Mouse (Mus musculus) heart, adult 11 months (tissue): ENCODE measurements at regions not wholly inside any gene's neighbourhood (a gene's known extent, or its start where the extent isn't known, plus 50 kb on each side); places are given as distances from the start of the nearest gene placed in this dataset.
"Not testable (repeated sequence)": the region's sequence is repeated elsewhere in the genome, so short reads cannot be mapped to it uniquely, and the experiment has no call there.

Experiments
- DNase-seq: peaks from one replicate; pipeline ENCODE4 v3.0.0; 2022

DNA sequence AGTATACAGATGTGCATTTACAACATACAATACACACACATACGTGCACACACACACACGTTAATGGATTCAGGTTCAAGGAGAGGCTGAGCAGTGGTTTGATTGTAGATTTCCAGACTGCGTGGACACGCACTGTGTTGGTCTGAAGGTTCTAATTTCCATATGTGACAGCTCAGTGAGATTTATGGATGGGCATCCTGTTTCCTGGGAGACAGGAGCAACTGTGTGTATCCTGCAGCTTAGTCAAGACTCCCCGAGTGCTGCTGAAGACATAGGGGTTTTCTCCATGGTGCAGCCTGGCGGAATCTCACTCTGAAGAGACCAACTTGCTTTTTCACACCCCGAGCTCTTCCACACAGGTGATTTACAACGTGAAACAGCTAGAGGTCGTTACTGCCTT is 119.3 kb upstream of the Foxk1 start:
- DNase-seq: peak; percentile 29

DNA sequence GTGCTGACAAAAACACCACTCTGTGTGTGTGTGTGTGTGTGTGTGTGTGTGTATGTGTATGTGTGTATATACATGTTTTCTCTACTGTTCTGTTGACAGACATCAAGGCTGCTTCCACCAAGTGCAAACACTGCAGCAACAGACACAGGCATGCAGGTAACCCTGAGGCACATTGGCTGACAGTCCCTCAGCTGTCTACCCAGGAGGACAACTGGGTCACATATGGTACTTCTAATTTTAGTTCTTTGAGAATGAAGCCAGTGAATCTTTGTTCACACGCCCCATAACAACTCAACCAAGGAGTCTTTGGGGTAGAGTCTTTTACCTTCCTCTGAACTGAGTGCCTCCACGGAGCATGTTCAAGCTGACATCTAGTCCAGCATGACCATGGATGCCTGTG is 113.3 kb upstream of the Foxk1 start:
- no peak for DNase-seq

DNA sequence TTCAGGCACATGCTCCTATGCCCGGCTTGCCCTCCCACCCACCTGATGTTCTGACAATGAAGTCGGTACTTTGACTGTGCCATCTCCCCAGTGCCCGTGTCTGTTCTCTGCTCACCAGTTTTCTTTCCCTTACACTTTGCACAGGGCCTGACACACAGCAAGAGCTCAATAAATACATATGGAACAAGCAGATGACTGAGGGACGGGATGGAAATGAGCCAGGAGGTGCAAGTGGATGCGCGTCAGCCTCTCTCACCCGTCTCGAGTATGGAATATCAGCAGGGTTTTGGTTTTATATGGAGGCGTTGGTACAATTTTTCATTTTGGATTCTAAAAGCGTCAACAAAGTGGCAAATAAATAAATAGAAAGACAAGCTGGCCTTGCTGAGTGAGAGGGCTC is 109.8 kb upstream of the Foxk1 start:
- no peak for DNase-seq

DNA sequence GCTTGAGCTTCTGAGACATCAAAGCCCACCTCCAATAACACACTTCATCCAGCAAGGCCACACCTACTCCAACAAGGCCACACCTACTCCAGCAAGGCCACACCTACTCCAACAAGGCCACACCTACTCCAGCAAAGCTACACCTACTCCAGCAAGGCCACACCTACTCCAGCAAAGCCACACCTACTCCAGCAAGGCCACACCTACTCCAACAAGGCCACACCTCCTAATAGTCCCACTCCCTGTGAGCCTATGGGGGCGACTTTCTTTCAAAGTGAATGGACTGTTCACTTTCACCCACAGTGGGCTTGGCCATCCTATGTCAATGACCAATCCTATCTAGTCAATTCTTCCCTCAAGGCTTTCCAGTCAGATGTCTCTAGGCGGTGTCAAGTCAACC is 104.9 kb upstream of the Foxk1 start:
- DNase-seq: not testable (repeated sequence)

DNA sequence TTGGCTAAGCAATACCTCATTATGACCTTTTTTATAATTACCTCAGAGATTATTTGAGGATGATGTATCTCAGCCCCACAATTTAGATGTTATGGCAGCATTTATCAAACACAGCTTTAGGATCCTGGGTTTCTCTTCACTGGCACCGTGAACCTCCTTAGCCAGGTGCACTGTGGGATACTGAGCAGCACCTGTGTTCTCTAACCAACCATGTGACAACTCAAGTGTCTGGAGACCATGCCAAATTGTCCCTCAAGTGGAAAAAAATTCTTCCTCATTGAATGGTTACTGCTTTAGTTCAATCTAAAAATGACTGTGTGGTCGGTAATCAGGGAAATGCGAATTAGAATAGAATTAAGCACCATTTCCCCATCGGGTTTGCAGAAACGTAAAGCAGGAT is 101.7 kb upstream of the Foxk1 start:
- no peak for DNase-seq

DNA sequence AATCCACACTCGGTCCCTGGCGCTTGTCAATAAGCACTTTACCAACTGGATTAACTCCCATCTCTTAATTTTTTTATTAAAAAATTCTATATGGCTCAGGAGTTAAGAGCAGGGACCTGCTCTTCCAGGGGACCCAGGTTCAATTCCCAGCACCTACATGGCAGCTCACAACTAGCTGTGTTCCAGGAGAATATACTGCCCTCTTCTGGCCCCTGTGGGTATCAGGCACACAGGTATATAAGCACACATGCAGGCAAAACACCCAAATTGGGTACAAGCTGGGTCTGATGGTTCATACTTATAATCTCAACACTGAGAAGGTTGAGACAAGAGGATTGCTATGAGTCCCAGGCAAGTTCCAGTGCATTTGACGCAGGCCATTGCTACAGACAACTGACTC is 92.8 kb upstream of the Foxk1 start:
- DNase-seq: no peak

DNA sequence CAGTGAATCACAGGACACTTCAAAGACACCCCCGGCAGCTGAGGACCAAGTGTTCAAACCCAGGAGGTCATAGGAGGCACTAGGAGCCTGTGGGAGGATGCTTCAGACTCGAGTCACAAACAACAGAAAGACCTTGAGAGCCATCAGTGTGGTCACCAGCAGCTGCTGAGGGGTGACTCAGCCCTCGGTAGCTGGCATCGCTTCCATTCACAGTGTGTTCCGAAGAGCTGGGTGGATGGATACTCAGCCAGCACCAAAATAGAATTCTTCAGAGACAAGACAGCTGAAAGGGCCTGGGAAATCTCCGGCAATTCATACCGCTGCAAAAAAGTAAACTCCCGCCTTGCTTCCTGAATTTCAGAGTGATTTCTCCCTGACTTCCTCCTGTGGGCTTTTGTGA is 87.4 kb upstream of the Foxk1 start:
- peak; percentile 97 for DNase-seq

DNA sequence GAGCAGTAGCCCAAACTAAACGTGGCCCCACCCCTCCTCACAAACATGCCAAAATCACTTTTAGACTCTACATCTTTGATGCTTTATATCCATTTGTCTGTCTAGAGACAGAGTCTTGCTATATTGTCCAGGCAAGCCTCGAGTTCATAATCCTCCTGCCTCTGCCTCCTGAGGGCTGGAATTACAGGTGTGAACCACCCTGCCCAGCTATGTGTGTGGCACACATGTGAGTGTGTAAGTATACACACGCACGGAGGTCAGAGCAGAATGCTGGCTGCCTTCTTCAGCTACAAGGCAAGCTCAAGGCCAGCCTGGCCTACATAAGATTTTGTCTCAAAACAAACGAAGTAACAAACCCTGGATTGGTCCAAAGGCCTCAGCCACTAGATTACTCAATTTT is 86.8 kb upstream of the Foxk1 start:
- no peak for DNase-seq

DNA sequence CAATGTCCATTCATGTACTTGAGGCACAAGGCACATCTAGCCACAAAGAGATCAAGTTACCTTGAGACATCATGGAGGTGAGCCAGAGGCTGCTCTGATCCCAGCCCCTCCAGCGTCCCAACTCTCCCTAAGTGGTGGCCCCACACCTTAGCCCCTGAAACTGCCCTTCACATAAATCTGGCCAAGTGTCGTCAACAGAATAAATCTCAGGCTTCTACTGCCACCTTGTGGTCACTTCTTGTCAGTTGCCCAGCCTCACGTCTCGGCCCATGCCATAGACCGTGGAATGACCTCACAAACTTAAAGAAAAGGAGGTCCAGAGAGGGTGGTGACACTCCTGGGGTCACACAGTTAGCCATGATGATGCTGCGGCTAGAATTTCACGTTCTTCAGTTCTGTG is 82.0 kb upstream of the Foxk1 start:
- DNase-seq: peak; percentile 92

DNA sequence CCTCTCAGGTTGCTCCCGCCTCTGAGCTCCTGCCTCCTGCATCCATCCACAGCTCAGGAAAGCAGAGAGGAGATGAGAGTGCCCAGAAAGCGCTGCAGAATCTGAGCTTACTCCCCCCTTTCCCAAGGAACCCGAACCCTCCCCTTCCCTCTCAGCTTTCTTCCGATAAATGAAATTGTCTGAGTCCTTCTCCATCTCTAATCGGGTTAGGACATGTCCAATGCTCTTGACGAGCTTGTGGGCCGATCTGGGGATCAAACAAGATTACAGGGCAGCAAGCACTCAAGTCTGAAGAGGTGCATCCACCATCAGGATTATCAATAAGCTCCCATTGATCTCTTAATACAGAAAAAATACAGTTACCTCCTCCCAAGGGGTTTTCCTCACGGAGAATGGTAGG is 80.0 kb upstream of the Foxk1 start:
- DNase-seq: no peak

DNA sequence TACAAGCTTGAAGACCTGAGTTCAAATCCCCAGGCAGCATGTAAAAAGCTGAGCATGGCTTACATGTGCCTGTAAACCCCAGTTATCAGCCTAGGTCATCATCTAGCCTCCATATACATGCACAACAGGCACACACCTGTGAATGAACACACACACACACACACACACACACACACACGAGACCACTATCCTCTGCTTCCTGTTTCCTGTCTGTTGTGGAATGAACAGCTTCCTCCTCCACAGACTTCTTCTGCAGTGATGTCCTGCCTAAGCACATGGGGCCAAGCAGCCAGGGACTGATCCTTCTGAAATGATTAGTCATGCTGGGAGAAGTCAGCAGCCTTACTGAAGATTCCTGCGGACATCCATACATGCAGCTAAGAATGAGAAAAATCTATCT is 76.4 kb upstream of the Foxk1 start:
- no peak for DNase-seq

DNA sequence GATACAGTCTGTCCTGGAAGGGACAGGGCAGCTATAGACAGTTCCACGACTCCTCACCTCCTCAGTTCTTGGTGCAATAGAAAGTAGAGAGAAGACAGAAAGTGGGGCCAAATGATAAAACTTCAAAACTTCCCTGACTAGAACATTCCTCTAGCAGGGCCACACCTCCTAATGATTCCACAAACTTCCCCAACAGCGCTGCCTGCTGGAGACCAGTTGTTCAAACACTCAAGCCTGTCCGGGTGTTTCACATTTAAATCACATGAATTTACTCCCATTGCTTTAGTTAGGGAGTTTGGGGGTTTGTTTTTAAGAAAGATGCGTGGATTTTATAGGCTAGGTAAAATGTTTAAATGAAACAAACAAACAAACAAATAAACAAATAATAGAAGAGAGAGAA is 75.7 kb upstream of the Foxk1 start:
- DNase-seq: no peak

DNA sequence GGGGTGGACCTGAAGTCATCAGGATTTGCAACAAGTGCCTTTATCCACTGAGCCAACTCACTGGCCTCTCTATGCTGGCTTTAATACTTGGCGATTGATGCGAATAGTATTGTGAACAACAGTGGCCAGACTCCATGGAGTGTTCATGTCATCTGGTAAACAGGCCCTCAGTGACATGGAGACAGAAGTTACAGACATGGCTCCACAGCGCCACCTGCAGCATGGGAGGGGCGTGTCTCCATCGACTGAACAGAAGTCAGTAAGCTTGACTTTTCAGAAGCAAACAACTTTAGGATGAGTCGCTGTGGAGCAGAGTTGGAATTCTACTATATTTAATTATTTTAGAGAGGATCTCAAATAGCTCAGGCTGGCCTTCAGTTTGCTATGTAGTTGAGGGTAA is 74.0 kb upstream of the Foxk1 start:
- no peak for DNase-seq

DNA sequence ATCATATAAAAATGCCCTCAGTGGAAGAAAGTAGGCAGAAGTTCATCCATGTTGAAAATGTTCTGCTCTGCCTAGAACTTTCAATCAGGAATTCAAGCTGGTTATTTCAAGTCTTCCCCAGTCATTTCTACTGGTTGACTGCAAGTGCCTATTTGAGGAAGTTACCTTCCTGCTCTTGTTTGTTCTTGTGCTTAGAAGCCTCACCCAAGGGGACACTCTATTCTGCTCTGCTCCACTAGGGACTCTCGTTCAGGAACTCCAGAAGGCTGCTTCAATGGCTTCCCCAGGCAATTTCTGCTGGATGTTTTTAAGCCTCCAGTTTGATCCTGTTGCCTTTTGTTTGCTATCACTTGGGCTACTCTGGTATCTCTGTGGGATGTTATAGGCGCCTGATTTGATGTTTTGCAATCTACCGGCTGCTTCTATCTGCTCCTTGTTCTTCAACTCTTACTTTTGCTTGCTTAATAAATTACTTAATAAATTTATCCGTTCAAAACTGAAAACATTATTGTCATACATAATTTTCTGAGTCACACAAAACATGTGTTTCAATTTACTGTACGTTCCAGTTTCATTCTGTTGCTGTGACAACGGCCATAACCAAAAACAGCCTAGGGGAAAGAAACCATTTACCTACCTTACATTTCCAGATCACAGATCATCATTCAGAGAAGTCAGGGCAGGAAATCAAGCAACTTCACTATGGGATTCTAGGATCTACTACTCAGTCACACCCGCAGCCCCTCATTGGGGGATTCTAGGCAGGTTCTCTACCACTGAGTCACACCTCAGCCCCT is 71.4 kb upstream of the Foxk1 start:
- DNase-seq: no peak

DNA sequence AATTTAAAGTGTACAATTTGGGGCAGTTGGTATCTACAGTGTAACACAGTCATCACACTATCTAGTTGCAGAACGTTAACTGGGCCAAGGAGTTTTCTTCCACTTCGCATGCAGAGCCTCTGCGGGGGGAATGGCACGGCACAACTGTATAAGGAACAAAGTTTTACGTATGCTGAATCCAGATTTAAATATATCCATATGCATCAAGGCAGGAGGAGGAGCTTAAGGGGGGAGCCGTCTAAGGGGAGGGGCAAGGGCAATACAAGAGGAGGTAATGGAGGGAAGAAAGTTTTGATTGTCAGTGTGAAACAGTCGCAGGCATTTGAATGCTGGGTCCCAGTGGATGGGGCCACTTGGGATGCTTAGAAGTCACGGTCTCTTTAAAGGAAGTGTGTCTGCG is 68.6 kb upstream of the Foxk1 start:
- DNase-seq: no peak

DNA sequence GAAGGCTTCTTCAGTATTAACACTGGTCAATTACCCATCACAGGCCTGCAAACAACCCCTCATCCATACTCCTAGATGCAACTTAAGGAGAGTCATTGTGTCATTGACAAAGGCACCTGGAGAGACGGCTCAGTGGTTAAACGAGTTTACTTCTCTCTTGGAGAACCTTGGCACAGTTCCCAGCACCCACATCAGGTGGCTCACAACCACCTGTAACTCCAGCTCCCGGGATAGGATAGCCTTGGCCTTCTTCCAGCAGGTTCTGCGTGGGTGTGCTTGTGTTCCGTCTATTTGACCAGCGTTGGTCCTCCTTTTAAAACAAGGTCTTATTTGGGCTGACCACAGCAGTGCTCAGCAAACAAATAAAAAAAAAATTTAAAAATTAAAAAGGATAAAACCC is 63.9 kb upstream of the Foxk1 start:
- no peak for DNase-seq

DNA sequence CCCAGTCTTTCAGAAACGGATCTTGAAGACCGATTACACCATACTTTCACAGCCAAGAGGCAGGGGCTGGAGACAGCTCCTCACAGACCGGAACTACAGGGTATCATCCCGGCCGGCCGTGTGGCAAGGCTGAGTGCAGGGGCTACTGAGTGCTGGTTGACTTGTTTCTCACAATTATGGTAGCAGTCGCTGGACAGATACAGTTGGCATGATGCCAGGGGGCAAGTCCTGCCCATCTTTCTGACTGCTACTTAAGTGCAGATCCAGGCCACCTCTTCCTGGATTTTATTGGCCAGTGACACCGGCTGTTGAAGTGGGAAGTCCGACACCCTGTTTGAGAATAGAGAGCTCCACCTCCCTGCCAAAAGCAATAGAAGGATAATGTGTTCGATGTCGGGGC is 63.2 kb upstream of the Foxk1 start:
- no peak for DNase-seq

DNA sequence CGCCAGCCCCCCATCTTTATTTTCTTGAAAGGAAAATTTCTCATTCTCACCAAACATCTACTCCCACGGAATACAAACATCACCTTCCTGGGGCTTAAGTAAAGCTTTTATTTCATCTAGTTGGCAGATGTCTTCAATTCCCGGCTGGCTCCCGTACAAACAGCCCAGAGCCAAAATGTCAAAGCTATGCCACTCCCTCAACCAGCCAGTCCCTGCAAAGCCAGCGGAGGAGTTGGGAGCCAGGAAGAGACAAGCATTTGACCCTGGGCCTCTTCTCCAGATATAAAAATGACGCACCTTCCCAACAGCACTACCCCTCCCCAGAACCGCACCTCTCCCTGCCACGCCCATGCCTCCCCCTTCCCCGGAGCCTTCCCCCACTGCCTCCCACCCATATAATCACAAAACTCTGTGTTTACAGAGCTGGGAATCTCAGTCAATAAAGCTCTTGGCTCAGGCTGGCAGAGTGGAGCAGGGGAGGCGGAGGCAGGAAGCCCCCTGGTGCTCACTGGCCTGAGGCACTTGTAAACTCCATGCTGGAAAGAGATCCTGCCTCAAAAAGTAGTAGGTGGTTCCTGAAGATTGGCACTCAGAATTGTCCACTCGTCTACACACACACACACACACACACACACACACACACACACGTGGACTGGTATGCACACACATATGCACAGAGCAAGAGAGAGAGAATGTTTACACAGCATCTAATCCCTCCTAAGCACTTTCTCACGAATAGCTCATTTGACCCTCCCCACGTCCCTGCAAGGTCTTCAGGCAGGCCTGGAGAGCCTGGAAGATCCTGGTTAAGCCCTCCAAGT is 60.9 kb upstream of the Foxk1 start:
- DNase-seq: no peak

DNA sequence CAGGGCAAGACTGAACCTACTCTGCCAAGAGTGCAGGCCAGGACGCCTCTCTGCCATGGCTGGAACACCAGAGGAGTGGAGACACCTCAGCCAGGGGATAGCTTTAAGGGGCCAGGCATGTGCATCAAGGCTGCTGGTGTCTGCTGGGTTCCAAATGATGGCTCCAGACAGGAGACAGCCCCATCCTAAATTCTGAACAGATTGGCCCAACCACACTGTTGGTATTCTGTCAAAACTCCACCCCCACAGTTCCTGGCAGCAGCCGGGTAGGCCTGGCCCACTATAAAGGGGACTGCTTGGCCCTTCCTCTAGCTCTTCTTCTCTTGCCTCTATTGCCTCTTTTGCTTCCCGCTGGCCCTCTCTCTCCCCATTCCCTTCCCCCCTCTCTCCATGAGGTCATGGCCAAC is 60.3 kb upstream of the Foxk1 start:
- no peak for DNase-seq

DNA sequence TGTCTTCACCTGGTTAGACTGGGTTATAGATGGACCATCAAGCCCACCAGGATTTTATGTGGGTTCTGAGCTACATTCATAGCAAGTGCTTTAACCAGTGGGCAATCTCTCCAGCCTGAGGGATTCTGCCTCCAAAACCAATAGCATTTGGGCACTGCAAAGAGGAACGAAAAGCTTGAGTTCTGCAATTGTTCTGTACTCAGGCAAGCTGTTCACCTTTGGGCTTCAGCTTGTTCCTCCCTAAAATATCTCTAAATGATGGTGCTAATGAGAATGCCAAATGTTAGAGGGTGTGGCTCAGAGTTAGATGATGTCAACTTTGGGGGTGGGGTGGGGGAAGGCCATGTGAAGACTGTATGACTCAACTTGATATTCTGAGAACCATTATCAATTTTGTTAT is 54.8 kb upstream of the Foxk1 start:
- no peak for DNase-seq

DNA sequence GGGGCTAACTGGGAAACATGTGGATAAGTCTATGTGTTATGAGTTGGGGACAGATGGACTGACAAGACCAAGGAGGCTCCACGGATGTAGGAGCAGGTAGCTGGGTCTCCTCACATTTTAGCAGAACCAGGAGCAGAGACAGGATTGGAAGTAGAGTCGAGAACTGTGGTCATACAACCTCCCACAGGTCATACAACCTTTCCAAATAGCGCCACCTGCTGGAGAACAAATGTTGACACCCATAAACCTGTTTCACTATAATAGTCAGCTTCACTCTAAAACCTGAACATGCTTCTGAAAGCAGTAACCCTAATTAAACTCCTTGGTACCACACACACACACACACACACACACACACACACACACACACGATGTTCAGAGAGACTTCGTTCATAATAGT is 50.7 kb upstream of the Foxk1 start:
- DNase-seq: no peak
